Mouse (Mus musculus) Muller cell, postnatal 12 days (primary cell): ENCODE measurements at regions not wholly inside any gene's neighbourhood (a gene's known extent, or its start where the extent isn't known, plus 50 kb on each side); places are given as distances from the start of the nearest gene placed in this dataset.

Experiments used
- DNase-seq: peaks from one replicate; pipeline ENCODE4 v3.0.0-alpha.2; 2015; ENCODE audit errors: inconsistent ontology term

- no peak for DNase-seq
Measured at GRCm38 (mm10) chr19:51102411-51102810, 424.0 kb upstream of the Sorcs1 start.

GRCm38 (mm10) chr19:51074762-51075161, 396.3 kb upstream of the Sorcs1 start:
- peak; percentile 20 for DNase-seq

GRCm38 (mm10) chr19:51059961-51060665, 381.7 kb upstream of the Sorcs1 start:
- no peak for DNase-seq

GRCm38 (mm10) chr19:51043544-51043943, 365.1 kb upstream of the Sorcs1 start:
- DNase-seq, result no peak

- no peak for DNase-seq
Measured at GRCm38 (mm10) chr19:50994471-50994870, 316.0 kb upstream of the Sorcs1 start.

GRCm38 (mm10) chr19:50971066-50971465, 292.6 kb upstream of the Sorcs1 start:
- DNase-seq, result no peak

GRCm38 (mm10) chr19:50961910-50962309, 283.5 kb upstream of the Sorcs1 start:
- DNase-seq, result peak; percentile 51

GRCm38 (mm10) chr19:50945006-50945405, 266.6 kb upstream of the Sorcs1 start:
- no peak for DNase-seq

- DNase-seq, result peak; percentile 20
Measured at GRCm38 (mm10) chr19:50911646-50912045, 233.2 kb upstream of the Sorcs1 start.

GRCm38 (mm10) chr19:50910674-50911073, 232.2 kb upstream of the Sorcs1 start:
- DNase-seq, result no peak

GRCm38 (mm10) chr19:50908751-50909150, 230.3 kb upstream of the Sorcs1 start:
- peak; percentile 90 for DNase-seq

- DNase-seq, result peak; percentile 16
Measured at GRCm38 (mm10) chr19:50893755-50894154, 215.3 kb upstream of the Sorcs1 start.

GRCm38 (mm10) chr19:50872661-50873060, 194.2 kb upstream of the Sorcs1 start:
- peak; percentile 6 for DNase-seq

- peak; percentile 92 for DNase-seq
Measured at GRCm38 (mm10) chr19:50872144-50872543, 193.7 kb upstream of the Sorcs1 start.

- DNase-seq, result no peak
Measured at GRCm38 (mm10) chr19:50854854-50855253, 176.4 kb upstream of the Sorcs1 start.

- DNase-seq, result no peak
Measured at GRCm38 (mm10) chr19:50840499-50840898, 162.1 kb upstream of the Sorcs1 start.
